Mouse (Mus musculus): Measurements from ENCODE around the gene Pnkp.

DNA sequence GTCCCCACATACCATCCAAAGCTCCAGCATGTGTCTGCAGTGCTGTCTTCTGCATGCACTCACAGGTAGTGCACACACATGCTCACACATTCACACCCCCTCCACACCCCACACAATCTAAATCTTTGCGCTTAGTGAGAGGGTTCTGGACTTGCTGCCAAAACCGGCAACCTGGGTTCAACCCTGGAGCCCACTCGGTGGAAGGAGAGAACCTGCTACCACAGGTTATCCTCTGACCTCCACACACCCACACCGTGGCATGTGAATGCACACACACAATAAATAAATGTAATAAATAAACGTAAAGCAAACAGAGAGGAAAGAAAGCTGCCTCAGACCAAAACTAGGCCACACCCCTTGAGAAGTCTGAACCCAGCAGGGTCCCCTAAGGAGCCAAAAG is 9.2 kb upstream of the Pnkp start:
- TF ChIP-seq POLR2A (IDR thresholded peaks at IDR 0.05; ENCODE audit: low read depth, low read length), result no peak
- TF ChIP-seq CTCF (IDR thresholded peaks at IDR 0.05; ENCODE audit: extremely low read depth, insufficient read depth, insufficient read length, insufficient replicate concordance), result no peak

Measured in spleen, adult 2 months (tissue).